Mouse (Mus musculus): ENCODE results near the gene Dscam. TPM values are rescaled to one million over a fixed set of nuclear protein-coding genes. Genes with fewer than 3 reads are reported as not detected.

Dscam gene
- polyA plus RNA-seq, 1 experiment from 2014 or later: 0.03 TPM

DNA sequence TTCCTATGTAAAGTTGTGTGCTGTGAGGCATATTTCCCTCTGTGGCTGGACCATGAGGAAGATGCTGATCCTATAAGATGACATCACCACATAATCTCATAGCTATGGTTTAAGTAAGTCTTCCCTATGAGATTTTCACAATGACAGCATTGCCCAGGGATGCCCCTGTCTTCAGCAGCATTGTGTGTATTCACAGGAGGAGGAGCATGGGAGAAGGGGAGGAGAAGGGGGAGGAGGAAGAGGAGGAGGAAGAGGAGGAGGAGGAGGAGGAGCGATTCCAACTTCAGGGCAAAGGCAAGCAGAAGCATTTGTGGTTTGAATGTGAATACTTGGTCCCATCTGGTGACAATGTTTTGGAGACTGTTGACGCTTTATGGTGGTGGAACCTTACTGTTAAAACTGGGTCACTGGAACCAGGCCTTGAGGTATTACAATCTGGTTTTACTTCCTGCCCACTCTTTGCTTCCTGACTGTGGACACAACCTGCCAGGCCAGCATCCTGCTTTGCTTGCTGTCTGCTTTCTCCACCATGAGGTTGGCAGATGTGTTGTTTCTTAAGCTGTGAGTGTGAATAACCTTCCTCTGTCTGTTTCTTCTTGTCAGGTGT is 154.2 kb downstream of the Dscam start:
- Histone ChIP-seq H3K4me1 (replicated peaks) (peaks cover 26% of the 10 kb centered on the region), H3K27me3 (no peaks in the 10 kb centered on the region), H3K27ac (0 out of 2 replicates have a peak overlapping the region, but pooled peaks have one; percentile 21), H3K9ac (no peak overlapping the region), H3K4me2 (no peak overlapping the region), H3K36me3 (no peaks in the 10 kb centered on the region), H3K4me3 (replicated peaks) (no peak overlapping the region), H3K9me3 (replicated peaks) (no peaks in the 10 kb centered on the region)
- no peak for DNase-seq
- WGBS (ENCODE audit: insufficient replicate concordance): 54% methylated on average over 2 of the region's 2 CpGs
- ATAC-seq (ENCODE audit: low read depth): peak; percentile 69

DNA sequence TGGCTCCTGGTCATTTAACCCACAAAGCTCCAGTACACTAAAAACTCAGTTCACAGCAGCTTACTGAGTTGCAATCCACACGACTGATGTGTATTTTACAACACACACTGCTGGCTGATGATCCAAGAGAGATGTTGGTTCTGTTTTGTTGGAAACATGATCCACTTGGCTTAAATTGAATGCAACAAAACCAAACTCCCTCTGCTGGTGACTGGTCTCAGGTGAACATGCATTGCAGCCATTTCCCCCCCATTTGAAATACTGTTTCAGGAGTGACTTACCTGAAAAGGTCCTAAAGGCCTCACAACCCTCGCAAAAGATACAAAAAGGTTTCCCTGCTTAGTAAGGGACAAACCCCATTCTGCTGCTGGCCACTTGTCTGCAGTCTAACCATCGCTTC is 156.2 kb downstream of the Dscam start:
- peaks cover 32% of the 10 kb centered on the region for H3K4me1 ChIP-seq (replicated peaks)
- DNase-seq: no peak
- no peak overlapping the region for H3K27ac ChIP-seq
- no peaks in the 10 kb centered on the region for H3K36me3 ChIP-seq
- H3K27me3 ChIP-seq: no peaks in the 10 kb centered on the region
- no peak overlapping the region for H3K4me3 ChIP-seq (replicated peaks)
- H3K4me2 ChIP-seq: no peak overlapping the region
- H3K9ac ChIP-seq: no peak overlapping the region
- no peaks in the 10 kb centered on the region for H3K9me3 ChIP-seq (replicated peaks)
- no peak for ATAC-seq (ENCODE audit: low read depth)
- WGBS (ENCODE audit: insufficient replicate concordance): 64% methylated on average over 3 of the region's 3 CpGs

- Histone ChIP-seq H3K9me3 (replicated peaks) (no peaks in the 10 kb centered on the region), H3K9ac (no peak overlapping the region), H3K4me1 (replicated peaks) (peaks cover 58% of the 10 kb centered on the region)
Observed at GRCm38 (mm10) chr16:97009116-97010055, 161.2 kb downstream of the Dscam start.

GRCm38 (mm10) chr16:97007892-97008527 is 162.5 kb downstream of the Dscam start:
- no peak for ATAC-seq (ENCODE audit: low read depth)
- Histone ChIP-seq H3K4me3 (replicated peaks) (no peak overlapping the region), H3K4me2 (no peak overlapping the region), H3K4me1 (replicated peaks) (peaks cover 64% of the 10 kb centered on the region), H3K27me3 (no peaks in the 10 kb centered on the region), H3K36me3 (no peaks in the 10 kb centered on the region), H3K9ac (no peak overlapping the region), H3K27ac (peak overlapping the region; percentile 95), H3K9me3 (replicated peaks) (no peaks in the 10 kb centered on the region)
- no peak for DNase-seq
- WGBS (ENCODE audit: insufficient replicate concordance): 80% methylated on average over 11 of the region's 11 CpGs

More at GRCm38 (mm10) chr16:97009116-97010055, 161.2 kb downstream of the Dscam start:
- no peak overlapping the region for H3K4me2 ChIP-seq
- H3K27ac ChIP-seq: peak overlapping the region; percentile 8; the same call in 1 of the 2 replicates
- H3K36me3 ChIP-seq: no peaks in the 10 kb centered on the region
- no peak for ATAC-seq (ENCODE audit: low read depth)
- DNase-seq: no peak
- H3K27me3 ChIP-seq: no peaks in the 10 kb centered on the region
- H3K4me3 ChIP-seq (replicated peaks): no peak overlapping the region
- 64% methylated on average over 4 of the region's 4 CpGs for WGBS (ENCODE audit: insufficient replicate concordance)

- no peaks in the 10 kb centered on the region for H3K36me3 ChIP-seq
- H3K4me3 ChIP-seq (replicated peaks): peak overlapping the region; percentile 23
- no peaks in the 10 kb centered on the region for H3K9me3 ChIP-seq (replicated peaks)
- no peak for DNase-seq
- no peaks in the 10 kb centered on the region for H3K27me3 ChIP-seq
- peak overlapping the region; percentile 68 for H3K9ac ChIP-seq
- peak overlapping the region; percentile 95 for H3K27ac ChIP-seq
- H3K4me1 ChIP-seq (replicated peaks): peaks cover 64% of the 10 kb centered on the region
- ATAC-seq (ENCODE audit: low read depth): peak; percentile 40
- peak overlapping the region; percentile 63 for H3K4me2 ChIP-seq
Observed at GRCm38 (mm10) chr16:97006854-97007182, 163.7 kb downstream of the Dscam start.

GRCm38 (mm10) chr16:97006041-97006853 is 164.3 kb downstream of the Dscam start:
- H3K4me2 ChIP-seq: peak overlapping the region; percentile 63
- 23% methylated on average over 9 of the region's 9 CpGs for WGBS (ENCODE audit: insufficient replicate concordance)
- peak overlapping the region; percentile 23 for H3K4me3 ChIP-seq (replicated peaks)
- H3K27me3 ChIP-seq: no peaks in the 10 kb centered on the region
- DNase-seq: peak; percentile 86
- peak; percentile 99 for ATAC-seq (ENCODE audit: low read depth)
- peak overlapping the region; percentile 68 for H3K9ac ChIP-seq
- H3K4me1 ChIP-seq (replicated peaks): peaks cover 64% of the 10 kb centered on the region
- H3K9me3 ChIP-seq (replicated peaks): no peaks in the 10 kb centered on the region
- H3K27ac ChIP-seq: peak overlapping the region; percentile 95
- H3K36me3 ChIP-seq: no peaks in the 10 kb centered on the region

DNA sequence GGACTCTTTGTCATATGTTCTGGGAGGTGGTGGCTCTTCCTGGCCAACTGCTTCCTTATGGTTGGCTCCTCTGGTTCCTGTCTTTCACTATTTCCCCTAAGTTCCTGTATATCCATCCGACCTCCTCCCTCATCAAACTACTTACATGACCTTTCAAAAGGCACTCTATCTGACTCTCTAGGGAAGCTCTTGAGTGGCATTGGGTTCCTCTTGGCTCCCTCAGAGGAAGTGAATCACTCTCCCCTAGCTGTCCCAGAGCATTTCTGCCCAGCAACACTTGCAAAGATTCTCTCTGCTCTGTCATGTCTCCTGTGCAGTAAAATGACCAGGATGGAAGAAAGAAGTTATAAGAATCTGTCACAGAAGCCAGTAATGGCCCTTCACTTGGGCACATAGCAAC is 166.6 kb downstream of the Dscam start:
- WGBS (ENCODE audit: insufficient replicate concordance): 14% methylated on average over 1 of the region's 1 CpGs
- H3K4me3 ChIP-seq (replicated peaks): no peak overlapping the region
- H3K27me3 ChIP-seq: no peaks in the 10 kb centered on the region
- H3K27ac ChIP-seq: peak overlapping the region; percentile 24; the same call in 1 of the 2 replicates
- no peak overlapping the region for H3K4me2 ChIP-seq
- no peaks in the 10 kb centered on the region for H3K9me3 ChIP-seq (replicated peaks)
- no peak overlapping the region for H3K9ac ChIP-seq
- no peaks in the 10 kb centered on the region for H3K36me3 ChIP-seq
- ATAC-seq (ENCODE audit: low read depth) (no peak), DNase-seq (no peak)
- H3K4me1 ChIP-seq (replicated peaks): peaks cover 54% of the 10 kb centered on the region

DNA sequence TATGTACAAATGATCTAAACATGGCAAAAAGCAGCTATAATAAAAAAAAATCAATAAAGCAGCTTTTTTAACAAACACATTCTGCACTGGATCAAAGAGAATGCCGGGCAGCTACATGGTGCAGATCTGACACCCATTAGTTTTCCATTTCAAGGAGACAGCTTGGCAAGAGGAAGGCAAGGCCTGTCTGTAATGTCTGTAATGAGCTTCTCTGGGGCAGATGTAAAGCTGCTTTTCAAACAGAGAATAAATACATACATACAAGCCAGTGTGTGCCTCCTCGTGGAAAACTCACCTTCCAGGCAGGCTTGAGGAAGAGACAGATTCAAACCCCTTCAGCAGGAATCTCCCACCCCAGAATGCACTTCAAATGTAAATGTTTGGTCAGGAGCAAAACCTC is 167.7 kb downstream of the Dscam start:
- H3K9ac ChIP-seq: no peak overlapping the region
- H3K4me1 ChIP-seq (replicated peaks): peaks cover 43% of the 10 kb centered on the region
- H3K36me3 ChIP-seq: no peaks in the 10 kb centered on the region
- DNase-seq: no peak
- H3K4me3 ChIP-seq (replicated peaks): no peak overlapping the region
- H3K27me3 ChIP-seq: no peaks in the 10 kb centered on the region
- H3K9me3 ChIP-seq (replicated peaks): no peaks in the 10 kb centered on the region
- no peak overlapping the region; the same call in 1 of the 2 replicates for H3K27ac ChIP-seq
- 63% methylated on average over 2 of the region's 2 CpGs for WGBS (ENCODE audit: insufficient replicate concordance)
- ATAC-seq (ENCODE audit: low read depth): no peak
- no peak overlapping the region for H3K4me2 ChIP-seq

DNA sequence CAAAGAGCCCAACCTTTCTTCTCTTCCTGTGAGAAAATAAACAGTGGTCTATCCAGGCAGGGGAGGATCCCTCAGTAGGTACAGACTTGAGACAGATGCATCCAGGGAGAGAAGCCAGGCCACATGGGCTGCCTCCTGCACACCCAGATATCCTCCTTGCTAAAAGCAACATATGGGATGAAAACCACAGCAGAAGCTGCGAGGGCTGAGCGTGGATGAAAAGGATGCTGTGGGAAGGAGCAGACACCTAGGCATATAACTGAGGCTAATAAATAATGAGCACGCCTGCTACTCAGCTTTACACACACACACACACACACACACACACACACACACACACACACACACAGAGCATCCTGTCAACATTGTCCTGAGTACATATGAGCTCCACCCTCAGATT is 168.4 kb downstream of the Dscam start:
- Histone ChIP-seq H3K27ac (no peak overlapping the region), H3K4me2 (no peak overlapping the region), H3K4me3 (replicated peaks) (no peak overlapping the region), H3K9ac (no peak overlapping the region), H3K27me3 (no peaks in the 10 kb centered on the region), H3K9me3 (replicated peaks) (no peaks in the 10 kb centered on the region), H3K36me3 (no peaks in the 10 kb centered on the region), H3K4me1 (replicated peaks) (peaks cover 36% of the 10 kb centered on the region)
- DNase-seq: no peak
- ATAC-seq (ENCODE audit: low read depth): no peak
- WGBS (ENCODE audit: insufficient replicate concordance): 50% methylated on average over 3 of the region's 3 CpGs

DNA sequence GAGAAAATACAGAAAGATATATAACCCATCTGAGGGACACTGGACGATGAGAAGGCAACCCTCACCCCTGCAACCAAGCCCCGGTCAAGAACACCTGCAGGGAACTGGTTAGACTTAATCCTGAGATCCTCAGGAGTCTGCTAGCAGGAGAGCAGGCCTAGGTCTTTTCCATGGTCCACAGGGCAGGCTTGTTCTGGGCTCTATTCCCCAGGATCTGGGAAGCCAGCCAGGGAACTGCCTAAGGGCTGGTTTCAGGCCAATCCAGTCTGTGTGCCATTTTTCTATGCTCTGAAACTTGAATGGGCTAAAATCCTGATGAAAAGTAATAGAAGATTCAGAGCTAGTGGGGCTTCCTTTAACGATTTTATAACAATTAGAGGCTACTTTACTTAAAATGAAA is 173.7 kb downstream of the Dscam start:
- Histone ChIP-seq H3K9me3 (replicated peaks) (no peaks in the 10 kb centered on the region), H3K4me3 (replicated peaks) (no peak overlapping the region), H3K4me2 (no peak overlapping the region), H3K9ac (no peak overlapping the region), H3K27me3 (0 out of 2 replicates have a peak, but pooled peaks cover 2% of the 10 kb centered on the region), H3K27ac (no peak overlapping the region), H3K36me3 (no peaks in the 10 kb centered on the region), H3K4me1 (replicated peaks) (no peaks in the 10 kb centered on the region)
- DNase-seq (no peak), ATAC-seq (ENCODE audit: low read depth) (no peak)
- 48% methylated on average over 3 of the region's 3 CpGs for WGBS (ENCODE audit: insufficient replicate concordance)

DNA sequence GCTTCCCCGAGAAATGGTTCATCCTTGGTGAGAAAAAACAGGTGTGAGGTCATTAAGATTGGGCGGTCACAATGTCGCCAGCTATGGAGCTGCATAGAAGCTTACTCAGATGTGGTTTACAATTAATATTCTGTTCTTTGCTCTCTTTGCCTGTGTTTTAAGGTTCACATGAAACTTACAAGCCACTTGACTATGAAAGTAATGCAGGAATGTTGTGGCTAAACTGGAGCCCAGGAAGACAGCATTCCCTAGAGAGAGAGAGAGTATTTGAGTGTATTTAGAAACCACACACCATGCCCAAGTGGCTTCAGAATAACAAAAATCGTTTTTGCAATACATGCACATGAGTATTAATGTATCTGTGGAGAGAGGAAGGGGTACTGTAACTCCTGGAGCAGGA is 174.7 kb downstream of the Dscam start:
- H3K9me3 ChIP-seq (replicated peaks): no peaks in the 10 kb centered on the region
- no peaks in the 10 kb centered on the region for H3K36me3 ChIP-seq
- H3K4me3 ChIP-seq (replicated peaks): no peak overlapping the region
- H3K4me1 ChIP-seq (replicated peaks): no peaks in the 10 kb centered on the region
- H3K9ac ChIP-seq: no peak overlapping the region
- WGBS (ENCODE audit: insufficient replicate concordance): 64% methylated on average over 4 of the region's 4 CpGs
- ATAC-seq (ENCODE audit: low read depth): no peak
- no peak for DNase-seq
- H3K27ac ChIP-seq: no peak overlapping the region
- no peak overlapping the region for H3K4me2 ChIP-seq
- H3K27me3 ChIP-seq: 0 out of 2 replicates have a peak, but pooled peaks cover 2% of the 10 kb centered on the region
